Comparison of ENCODE assay signal across 15 mouse cellular contexts in genomic region chr15:99600986-99601822, GRCm38 (mm10). TPM values are rescaled to one million over a fixed set of nuclear protein-coding genes. Genes with fewer than 3 reads are reported as not detected.
DNase-seq lines count a peak whose midpoint lies in the region; ATAC-seq and TF ChIP-seq lines count a peak whose summit lies in the region.
"Had no signal": no experiment of that assay in that cellular context is flagged by ENCODE, and none has a peak within 500 bp of the region (broad histone marks: within the 10 kb centered on the region; RNA-seq: fewer than 3 reads in every experiment).

Gene Aqp6 (plus strand): TSS chr15:99601400.

- peak within 1 kb of the TSS; percentile 46; the same call in 1 of the 2 replicates for H3K27ac ChIP-seq in forebrain, embryonic 12.5 days
- no peak within 1 kb of the TSS for H3K27ac ChIP-seq in forebrain, embryonic 16.5 days (ENCODE audit: low read length)
- no peak within 1 kb of the TSS for H3K27ac ChIP-seq in ES-Bruce4 (ENCODE audit: insufficient read depth, low read length)
- peak within 1 kb of the TSS; percentile 42; the same call in 1 of the 2 replicates for H3K27ac ChIP-seq in hindbrain, embryonic 16.5 days (ENCODE audit: low read depth, low read length)
- no peak within 1 kb of the TSS for H3K27ac ChIP-seq in liver, postnatal 0 days (ENCODE audit: low read depth)
- H3K27ac ChIP-seq: kidney, postnatal 0 days had no signal

- DNase-seq in cerebellum, postnatal 10 days = peak; percentile 60 to 69
- no peak for DNase-seq in right cerebral cortex, adult 2 months (ENCODE audit: low spot score in 2 of 2)
- DNase-seq in liver, postnatal 0 days = no peak
- DNase-seq: heart, postnatal 36 days; lung, embryonic 14.5 days; thymus, adult 18-20 months had no signal

- no peak within 1 kb of the TSS for H3K4me2 ChIP-seq in forebrain, embryonic 12.5 days
- no peak within 1 kb of the TSS for H3K4me2 ChIP-seq in forebrain, embryonic 16.5 days (ENCODE audit: low read length)
- no peak within 1 kb of the TSS for H3K4me2 ChIP-seq in hindbrain, embryonic 16.5 days (ENCODE audit: low read length)
- no peak within 1 kb of the TSS for H3K4me2 ChIP-seq in liver, postnatal 0 days (ENCODE audit: low read depth, low read length)
- H3K4me2 ChIP-seq: lung, embryonic 14.5 days had no signal

- no peak for TF ChIP-seq EP300 in ES-Bruce4 (IDR thresholded peaks at IDR 0.05; ENCODE audit: insufficient read depth, low read depth, low read length)
- no peak for TF ChIP-seq EP300 in liver, postnatal 0 days (IDR thresholded peaks at IDR 0.05; ENCODE audit: low read depth)

- 57% methylated on average over 22 of the region's 22 CpGs for WGBS in forebrain, embryonic 12.5 days
- WGBS in forebrain, embryonic 16.5 days = 60% methylated on average over 22 of the region's 22 CpGs
- 46% methylated on average over 22 of the region's 22 CpGs for WGBS in hindbrain, embryonic 16.5 days
- 63% methylated on average over 22 of the region's 22 CpGs for WGBS in liver, postnatal 0 days (ENCODE audit: insufficient replicate concordance)

- no peak within 1 kb of the TSS for H3K4me3 ChIP-seq in forebrain, embryonic 12.5 days (replicated peaks)
- H3K4me3 ChIP-seq in forebrain, embryonic 16.5 days (replicated peaks; ENCODE audit: low read length) = no peak within 1 kb of the TSS
- H3K4me3 ChIP-seq in ES-Bruce4 (ENCODE audit: low read depth, low read length) = peak within 1 kb of the TSS; percentile 17
- H3K4me3 ChIP-seq in hindbrain, embryonic 16.5 days (ENCODE audit: low read length) = no peak within 1 kb of the TSS
- H3K4me3 ChIP-seq in liver, postnatal 0 days (ENCODE audit: low read depth, low read length) = no peak within 1 kb of the TSS
- H3K4me3 ChIP-seq: megakaryocyte, embryonic 14.5 days had no signal

- no peak within 1 kb of the TSS for H3K9ac ChIP-seq in forebrain, embryonic 12.5 days
- H3K9ac ChIP-seq in forebrain, embryonic 16.5 days (replicated peaks; ENCODE audit: low read depth, low read length) = no peak within 1 kb of the TSS
- peak within 1 kb of the TSS; percentile 17 for H3K9ac ChIP-seq in ES-Bruce4 (ENCODE audit: low read depth, poor library complexity, severe bottlenecking)
- peak within 1 kb of the TSS; percentile 27; the same call in 1 of the 2 replicates for H3K9ac ChIP-seq in hindbrain, embryonic 16.5 days (ENCODE audit: low read depth, low read length)
- no peak within 1 kb of the TSS for H3K9ac ChIP-seq in liver, postnatal 0 days (replicated peaks)
- H3K9ac ChIP-seq: lung, embryonic 14.5 days had no signal

- no peak for TF ChIP-seq POLR2A in ES-Bruce4 (IDR thresholded peaks at IDR 0.05; ENCODE audit: insufficient read depth, low read length)

- H3K36me3 ChIP-seq in forebrain, embryonic 12.5 days (replicated peaks) = no peaks in the 10 kb centered on the region
- no peaks in the 10 kb centered on the region for H3K36me3 ChIP-seq in forebrain, embryonic 16.5 days (ENCODE audit: control insufficient read depth, insufficient read depth)
- no peaks in the 10 kb centered on the region for H3K36me3 ChIP-seq in ES-Bruce4 (ENCODE audit: control insufficient read depth, insufficient read depth, low read length, poor library complexity, severe bottlenecking)
- H3K36me3 ChIP-seq in hindbrain, embryonic 16.5 days (ENCODE audit: control insufficient read depth, insufficient read depth, low read length) = no peaks in the 10 kb centered on the region
- no peaks in the 10 kb centered on the region for H3K36me3 ChIP-seq in liver, postnatal 0 days (replicated peaks; ENCODE audit: insufficient read depth, low read length)

- no peak for ATAC-seq in forebrain, embryonic 12.5 days (ENCODE audit: low FRiP score)
- ATAC-seq in forebrain, embryonic 16.5 days = no peak
- no peak for ATAC-seq in hindbrain, embryonic 16.5 days
- no peak for ATAC-seq in liver, postnatal 0 days
- ATAC-seq in megakaryocyte-erythroid progenitor cell, adult 5-6 weeks (replicated peaks; ENCODE audit: low FRiP score, low TSS enrichment, poor library complexity, severe bottlenecking) = no peak

- H3K9me3 ChIP-seq in forebrain, embryonic 12.5 days = no peaks in the 10 kb centered on the region
- no peaks in the 10 kb centered on the region for H3K9me3 ChIP-seq in forebrain, embryonic 16.5 days (ENCODE audit: control insufficient read depth, low read length)
- no peaks in the 10 kb centered on the region for H3K9me3 ChIP-seq in ES-Bruce4 (replicated peaks; ENCODE audit: control insufficient read depth, insufficient read depth, low read length, poor library complexity, severe bottlenecking)
- H3K9me3 ChIP-seq in hindbrain, embryonic 16.5 days (ENCODE audit: control insufficient read depth, low read length) = no peaks in the 10 kb centered on the region
- no peaks in the 10 kb centered on the region for H3K9me3 ChIP-seq in liver, postnatal 0 days (ENCODE audit: low read length)
- H3K9me3 ChIP-seq: megakaryocyte, embryonic 14.5 days had no signal

- no peak for TF ChIP-seq CTCF in ES-Bruce4 (IDR thresholded peaks at IDR 0.05; ENCODE audit: low read depth, low read length)
- TF ChIP-seq CTCF in liver, postnatal 0 days (IDR thresholded peaks at IDR 0.05; ENCODE audit: low read depth) = no peak

- H3K4me1 ChIP-seq in forebrain, embryonic 12.5 days = peaks cover 47% of the 10 kb centered on the region
- H3K4me1 ChIP-seq in forebrain, embryonic 16.5 days (replicated peaks; ENCODE audit: control insufficient read depth, insufficient read depth, low read length) = peaks cover 17% of the 10 kb centered on the region
- peaks cover 4% of the 10 kb centered on the region for H3K4me1 ChIP-seq in ES-Bruce4 (ENCODE audit: control insufficient read depth, insufficient read depth, low read length)
- peaks cover 19% of the 10 kb centered on the region for H3K4me1 ChIP-seq in hindbrain, embryonic 16.5 days (ENCODE audit: control insufficient read depth, insufficient read depth, low read depth, low read length)
- H3K4me1 ChIP-seq in liver, postnatal 0 days (ENCODE audit: insufficient read depth) = no peaks in the 10 kb centered on the region

- H3K27me3 ChIP-seq in forebrain, embryonic 12.5 days = peaks cover 72% of the 10 kb centered on the region
- no peaks in the 10 kb centered on the region for H3K27me3 ChIP-seq in forebrain, embryonic 16.5 days (replicated peaks; ENCODE audit: control insufficient read depth, insufficient read depth, low read length)
- H3K27me3 ChIP-seq in ES-Bruce4 (ENCODE audit: control insufficient read depth, insufficient read depth, low read length, poor library complexity, severe bottlenecking) = no peaks in the 10 kb centered on the region
- no peaks in the 10 kb centered on the region for H3K27me3 ChIP-seq in hindbrain, embryonic 16.5 days (replicated peaks; ENCODE audit: control insufficient read depth, insufficient read depth, low read length)
- peaks cover 29% of the 10 kb centered on the region for H3K27me3 ChIP-seq in liver, postnatal 0 days (ENCODE audit: insufficient read depth, low read length)

RNA-seq across cellular contexts. Expression of gene Aqp6, which starts in this region (rescaled TPM):
- not detected in 2 replicates for polyA plus RNA-seq in forebrain, embryonic 12.5 days (2016; fragmentation: Nextera tagmentation; extraction: Ambion mirVana)
- not detected in 2 replicates for polyA plus RNA-seq in forebrain, embryonic 16.5 days (2015; fragmentation: Nextera tagmentation; extraction: Ambion mirVana)
- polyA plus RNA-seq in ES-Bruce4 (2011; ENCODE audit: insufficient read depth, insufficient read length, low read depth, missing spikeins) = 0.32 and 0.42 TPM in 2 replicates
- polyA plus RNA-seq in hindbrain, embryonic 16.5 days (2015; fragmentation: Nextera tagmentation; extraction: Ambion mirVana) = 0.68 and 0.70 TPM in 2 replicates
- polyA plus RNA-seq in liver, postnatal 0 days (2015; fragmentation: Nextera tagmentation; extraction: Ambion mirVana) = not detected in 2 replicates
- total RNA-seq in megakaryocyte-erythroid progenitor cell, adult 5-6 weeks (2014; fragmentation: Nextera tagmentation) = not detected in 2 replicates
- total RNA-seq in megakaryocyte-erythroid progenitor cell, adult 5-6 weeks (2017) = not detected in 2 replicates
- total RNA-seq: heart, postnatal 36 days had no signal
- polyA plus RNA-seq: limb, embryonic 11.5 days; lung, embryonic 14.5 days; small intestine, adult 2 months had no signal

Comparison
In these comparisons a context has a peak if more than half of its experiments do, and no peak if none do; other contexts are left out.
1. H3K27ac ChIP-seq: peak in forebrain, embryonic 12.5 days (single experiment) and hindbrain, embryonic 16.5 days (single experiment); none in forebrain, embryonic 16.5 days (single experiment), ES-Bruce4 (single experiment) and liver, postnatal 0 days (single experiment).
2. H3K9ac ChIP-seq: peak in ES-Bruce4 (single experiment) and hindbrain, embryonic 16.5 days (single experiment); none in forebrain, embryonic 12.5 days (single experiment), forebrain, embryonic 16.5 days (single experiment) and liver, postnatal 0 days (single experiment).
3. DNase-seq: peak in cerebellum, postnatal 10 days (2 of 2); none in right cerebral cortex, adult 2 months (0 of 2) and liver, postnatal 0 days (single experiment).